Mouse (Mus musculus) embryonic facial prominence, embryonic 11.5 days (tissue): Measurements from ENCODE around the gene Cacna1s. TPM values are rescaled to one million over a fixed set of nuclear protein-coding genes. Genes with fewer than 3 reads are reported as not detected.

Experiments
- ATAC-seq: fragments of 200-750 bp; cut with Nextera tagmentation; replicated peaks from 2 replicates; pipeline ENCODE4 v1.8.0; 2017; ENCODE audit warnings: low read depth; ENCODE audit not compliant: insufficient number of reproducible peaks, low FRiP score, low TSS enrichment
- DNase-seq: peaks from one replicate; pipeline ENCODE4 v3.0.0-alpha.2; 2015; ENCODE audit warnings: low spot score
- H3K27ac ChIP-seq: fragments of 300-500 bp; sonication (generic); replicated peaks from 2 replicates; pipeline ENCODE4 v1.5.1; 2014; ENCODE audit warnings: mild to moderate bottlenecking, low read depth, low read length, control low read depth
- H3K27me3 ChIP-seq: fragments of 300-500 bp; sonication (generic); 2 replicates; pipeline ENCODE4 v1.6.1; 2014; ENCODE audit warnings: mild to moderate bottlenecking, low read length, moderate library complexity, mixed read lengths; ENCODE audit not compliant: control insufficient read depth, insufficient read depth
- H3K36me3 ChIP-seq: fragments of 300-500 bp; sonication (generic); replicated peaks from 2 replicates; pipeline ENCODE4 v1.6.1; 2014; ENCODE audit warnings: low read depth, mild to moderate bottlenecking, low read length, moderate library complexity, mixed read lengths; ENCODE audit not compliant: control insufficient read depth, insufficient read depth
- H3K4me1 ChIP-seq: fragments of 300-500 bp; sonication (generic); 2 replicates; pipeline ENCODE4 v1.6.1; 2014; ENCODE audit warnings: low read length, mixed read lengths; ENCODE audit not compliant: control insufficient read depth, insufficient read depth
- H3K4me2 ChIP-seq: fragments of 300-500 bp; sonication (generic); 2 replicates; pipeline ENCODE4 v1.6.1; 2014; ENCODE audit warnings: low read depth, mild to moderate bottlenecking, control low read depth, low read length, moderate library complexity
- H3K4me3 ChIP-seq: fragments of 300-500 bp; sonication (generic); 2 replicates; pipeline ENCODE4 v1.5.1; 2014; ENCODE audit warnings: low read depth, low read length, control low read depth
- H3K9ac ChIP-seq: fragments of 300-500 bp; sonication (generic); replicated peaks from 2 replicates; pipeline ENCODE4 v1.6.1; 2014; ENCODE audit warnings: mild to moderate bottlenecking, control low read depth, low read length
- H3K9me3 ChIP-seq: fragments of 300-500 bp; sonication (generic); replicated peaks from 2 replicates; pipeline ENCODE4 v1.6.1; 2016; ENCODE audit warnings: mild to moderate bottlenecking, low read length, inconsistent platforms, mixed read lengths; ENCODE audit not compliant: control insufficient read depth
- WGBS: fragments of 180-500 bp; shearing (Covaris S2); extraction: QIAGEN DNeasy Blood & Tissue Kit; methylation state at CpG from one replicate; pipeline ENCODE4 v1.1.7; 2014; 5-methylcytosine and 5-hydroxymethylcytosine counted together
- polyA plus RNA-seq: library from polyadenylated mRNA; unstranded; fragments of >200 nt; fragmentation: Nextera tagmentation; extraction: Ambion mirVana; gene quantifications from 2 replicates; pipeline ENCODE4 v1.2.1, GENCODE M21; 2014

Cacna1s gene
- polyA plus RNA-seq, 1 experiment from 2014 or later = 0.10 TPM

GRCm38 (mm10) chr1:136040452-136040851, 12.1 kb upstream of the Cacna1s start:
- Histone ChIP-seq H3K4me2 (peak overlapping the region; percentile 4), H3K9ac (no peak overlapping the region; the same call in 1 of the 2 replicates), H3K4me3 (no peak overlapping the region), H3K36me3 (no peaks in the 10 kb centered on the region), H3K27me3 (no peaks in the 10 kb centered on the region), H3K4me1 (no peaks in the 10 kb centered on the region; the same call in 1 of the 2 replicates), H3K9me3 (no peaks in the 10 kb centered on the region), H3K27ac (no peak overlapping the region)
- WGBS = 12% methylated on average over 11 of the region's 11 CpGs
- ATAC-seq (peak; percentile 75; the same call in 1 of the 2 replicates), DNase-seq (peak; percentile 39)

GRCm38 (mm10) chr1:136040874-136041273, 11.7 kb upstream of the Cacna1s start:
- ATAC-seq (no peak), DNase-seq (no peak)
- 26% methylated on average over 4 of the region's 4 CpGs for WGBS
- no peak overlapping the region; the same call in 1 of the 2 replicates for H3K4me2 ChIP-seq
- H3K4me3 ChIP-seq = no peak overlapping the region
- H3K36me3 ChIP-seq = no peaks in the 10 kb centered on the region
- H3K9me3 ChIP-seq = no peaks in the 10 kb centered on the region
- no peak overlapping the region; the same call in 1 of the 2 replicates for H3K9ac ChIP-seq
- no peaks in the 10 kb centered on the region for H3K27me3 ChIP-seq
- no peaks in the 10 kb centered on the region; the same call in 1 of the 2 replicates for H3K4me1 ChIP-seq
- no peak overlapping the region for H3K27ac ChIP-seq

DNA sequence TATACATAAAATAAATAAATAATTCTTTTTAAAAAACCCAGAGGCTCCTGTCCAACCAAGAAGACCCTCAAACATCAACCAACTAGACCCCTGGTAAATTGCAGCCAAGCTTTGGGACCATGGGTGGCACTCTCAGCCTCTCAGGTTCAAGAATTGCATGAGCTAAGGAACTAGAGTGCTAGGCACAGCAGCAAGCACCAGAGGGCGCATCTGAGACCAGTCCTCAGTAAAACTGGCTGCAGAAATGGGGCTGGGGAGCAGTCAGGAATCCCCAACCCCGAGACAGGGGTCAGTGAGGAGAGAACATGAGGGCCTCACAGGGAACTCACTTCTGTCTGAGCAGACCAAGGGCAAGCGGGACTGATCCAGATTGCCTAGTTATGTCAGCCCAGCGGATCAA, 6.8 kb upstream of the Cacna1s start:
- DNase-seq (peak; percentile 78), ATAC-seq (no peak)
- WGBS = 15% methylated on average over 4 of the region's 4 CpGs
- Histone ChIP-seq H3K4me1 (no peaks in the 10 kb centered on the region; the same call in 1 of the 2 replicates), H3K27me3 (peaks cover 15% of the 10 kb centered on the region), H3K36me3 (no peaks in the 10 kb centered on the region), H3K9ac (no peak overlapping the region), H3K4me3 (no peak overlapping the region), H3K4me2 (no peak overlapping the region), H3K27ac (no peak overlapping the region), H3K9me3 (no peaks in the 10 kb centered on the region)

GRCm38 (mm10) chr1:136047432-136047831, 5.1 kb upstream of the Cacna1s start:
- no peak overlapping the region for H3K4me3 ChIP-seq

DNA sequence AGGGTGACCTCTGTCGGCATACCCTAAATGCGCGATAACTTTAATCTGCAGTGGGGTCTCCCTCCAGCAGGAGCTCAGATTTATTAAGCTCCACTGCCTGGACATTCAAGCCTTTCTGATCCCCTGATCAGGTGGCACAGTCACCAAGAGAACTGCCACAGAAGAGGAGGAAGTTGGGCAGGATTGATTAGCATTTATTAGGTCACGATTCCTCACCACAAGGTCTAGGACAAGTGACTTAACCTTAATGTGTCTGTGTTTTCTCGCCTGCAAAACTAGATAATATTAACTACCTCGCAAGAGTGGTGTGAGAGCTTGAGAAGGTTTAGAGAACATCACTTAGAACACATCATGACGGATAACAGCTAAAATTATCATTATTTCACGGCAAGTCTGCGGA, 4.7 kb upstream of the Cacna1s start:
- H3K27ac ChIP-seq = no peak overlapping the region
- H3K4me2 ChIP-seq = no peak overlapping the region
- H3K9ac ChIP-seq = no peak overlapping the region
- H3K9me3 ChIP-seq = no peaks in the 10 kb centered on the region
- H3K4me1 ChIP-seq = no peaks in the 10 kb centered on the region; the same call in 1 of the 2 replicates
- DNase-seq = no peak
- peaks cover 21% of the 10 kb centered on the region for H3K27me3 ChIP-seq
- no peak for ATAC-seq
- no peak overlapping the region for H3K4me3 ChIP-seq
- 70% methylated on average over 9 of the region's 9 CpGs for WGBS
- H3K36me3 ChIP-seq = no peaks in the 10 kb centered on the region

More at GRCm38 (mm10) chr1:136047432-136047831, 5.1 kb upstream of the Cacna1s start:
- H3K4me2 ChIP-seq = no peak overlapping the region
- 2% methylated on average over 2 of the region's 2 CpGs for WGBS
- no peaks in the 10 kb centered on the region for H3K9me3 ChIP-seq
- ATAC-seq (no peak), DNase-seq (peak; percentile 29)
- H3K27ac ChIP-seq = no peak overlapping the region
- no peaks in the 10 kb centered on the region; the same call in 1 of the 2 replicates for H3K4me1 ChIP-seq
- peaks cover 21% of the 10 kb centered on the region for H3K27me3 ChIP-seq
- no peak overlapping the region for H3K9ac ChIP-seq
- no peaks in the 10 kb centered on the region for H3K36me3 ChIP-seq

GRCm38 (mm10) chr1:136050312-136051012, 2.1 kb upstream of the Cacna1s start, which contains the start of gene Ascl5:
Gene Ascl5 (plus strand): TSS chr1:136050804.
- H3K4me3 ChIP-seq = peak within 1 kb of the TSS; percentile 22; the same call in 1 of the 2 replicates
- peak within 1 kb of the TSS; percentile 41 for H3K4me2 ChIP-seq
- WGBS = 20% methylated on average over 28 of the region's 29 CpGs
- no peaks in the 10 kb centered on the region; the same call in 1 of the 2 replicates for H3K4me1 ChIP-seq
- peaks cover 21% of the 10 kb centered on the region for H3K27me3 ChIP-seq
- H3K27ac ChIP-seq = no peak within 1 kb of the TSS
- no peaks in the 10 kb centered on the region for H3K36me3 ChIP-seq
- H3K9ac ChIP-seq = no peak within 1 kb of the TSS
- ATAC-seq = no peak
- no peaks in the 10 kb centered on the region for H3K9me3 ChIP-seq
- DNase-seq = no peak

GRCm38 (mm10) chr1:136051013-136051315, 1.6 kb upstream of the Cacna1s start:
- peak; percentile 24 for DNase-seq
- H3K4me1 ChIP-seq = no peaks in the 10 kb centered on the region; the same call in 1 of the 2 replicates
- H3K36me3 ChIP-seq = no peaks in the 10 kb centered on the region
- WGBS = 2% methylated on average over 33 of the region's 36 CpGs
- ATAC-seq = no peak
- H3K9ac ChIP-seq = no peak overlapping the region
- no peaks in the 10 kb centered on the region for H3K9me3 ChIP-seq
- H3K4me3 ChIP-seq = peak overlapping the region; percentile 22; the same call in 1 of the 2 replicates
- peak overlapping the region; percentile 41 for H3K4me2 ChIP-seq
- H3K27me3 ChIP-seq = peaks cover 21% of the 10 kb centered on the region
- no peak overlapping the region for H3K27ac ChIP-seq

DNA sequence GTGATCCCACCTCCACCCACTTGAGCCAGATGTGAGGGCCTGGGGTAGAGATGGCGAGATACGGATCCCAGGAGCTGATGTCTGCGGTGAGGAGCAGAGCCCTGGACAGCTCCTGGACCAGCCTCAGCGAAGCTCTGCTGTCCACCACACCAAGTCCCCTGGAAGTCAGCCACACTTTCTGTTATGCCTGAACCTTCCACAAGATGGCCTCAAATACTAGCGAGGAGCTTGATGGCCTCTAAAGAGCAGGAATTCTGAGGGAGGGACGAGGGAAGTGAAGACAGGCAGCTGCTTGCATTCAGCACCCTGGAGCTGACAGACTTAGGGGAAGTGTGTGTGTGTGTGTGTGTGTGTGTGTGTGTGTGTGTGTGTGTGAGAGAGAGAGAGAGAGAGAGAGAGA, 1.1 kb upstream of the Cacna1s start:
- Histone ChIP-seq H3K27ac (no peak overlapping the region), H3K27me3 (peaks cover 21% of the 10 kb centered on the region), H3K4me2 (peak overlapping the region; percentile 41), H3K9me3 (no peaks in the 10 kb centered on the region), H3K36me3 (no peaks in the 10 kb centered on the region), H3K4me1 (no peaks in the 10 kb centered on the region; the same call in 1 of the 2 replicates), H3K4me3 (no peak overlapping the region), H3K9ac (no peak overlapping the region)
- 0% methylated on average over 6 of the region's 6 CpGs for WGBS
- ATAC-seq (peak; percentile 72), DNase-seq (peak; percentile 94)
